Mouse (Mus musculus) embryo, embryonic 11 days (tissue): ENCODE measurements around the gene Kcnip1.

Experiments used
- DNase-seq: peaks from one replicate; pipeline ENCODE4 v3.0.0-alpha.2; 2015

Kcnip1 gene

DNA sequence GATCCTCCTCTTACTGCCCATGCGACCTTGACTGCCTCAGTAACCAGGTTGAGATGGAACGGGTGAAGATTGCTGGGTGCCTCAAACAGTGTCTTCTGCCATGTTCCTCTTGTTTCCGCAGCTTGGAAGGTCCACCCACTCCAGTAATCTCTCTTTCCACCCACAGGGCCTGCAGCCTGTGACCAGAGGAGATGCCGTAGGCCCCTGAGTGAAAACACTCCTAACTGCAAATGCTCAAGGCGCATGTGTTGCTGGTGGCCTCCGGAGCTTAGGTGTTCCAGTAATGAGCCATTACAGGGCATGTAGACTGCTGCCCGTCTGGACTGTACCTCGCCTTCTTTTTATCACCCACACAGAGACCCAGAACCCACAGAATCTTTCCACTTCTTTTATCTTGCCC, 55.3 kb downstream of the Kcnip1 start:
- no peak for DNase-seq

DNA sequence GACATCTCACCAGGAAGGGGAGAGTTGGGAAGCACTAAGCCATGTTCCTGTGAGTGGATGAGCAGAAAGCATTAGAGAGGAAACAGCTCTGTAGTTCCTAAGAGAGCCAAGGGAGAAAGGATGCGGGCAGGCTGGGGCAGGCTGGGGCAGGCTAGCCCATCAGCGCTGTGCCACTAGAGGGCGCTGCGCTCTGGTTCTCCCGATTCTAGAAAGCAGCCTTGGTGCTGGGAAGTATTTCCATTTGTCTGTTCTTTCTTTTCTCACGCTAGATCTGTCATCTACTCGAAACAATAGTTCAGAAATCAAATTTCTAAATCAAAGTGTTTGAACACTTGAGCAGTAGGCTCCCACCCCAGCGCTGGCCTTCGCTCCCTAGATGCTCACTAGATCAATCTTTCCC, 58.7 kb downstream of the Kcnip1 start:
- DNase-seq, result no peak

DNA sequence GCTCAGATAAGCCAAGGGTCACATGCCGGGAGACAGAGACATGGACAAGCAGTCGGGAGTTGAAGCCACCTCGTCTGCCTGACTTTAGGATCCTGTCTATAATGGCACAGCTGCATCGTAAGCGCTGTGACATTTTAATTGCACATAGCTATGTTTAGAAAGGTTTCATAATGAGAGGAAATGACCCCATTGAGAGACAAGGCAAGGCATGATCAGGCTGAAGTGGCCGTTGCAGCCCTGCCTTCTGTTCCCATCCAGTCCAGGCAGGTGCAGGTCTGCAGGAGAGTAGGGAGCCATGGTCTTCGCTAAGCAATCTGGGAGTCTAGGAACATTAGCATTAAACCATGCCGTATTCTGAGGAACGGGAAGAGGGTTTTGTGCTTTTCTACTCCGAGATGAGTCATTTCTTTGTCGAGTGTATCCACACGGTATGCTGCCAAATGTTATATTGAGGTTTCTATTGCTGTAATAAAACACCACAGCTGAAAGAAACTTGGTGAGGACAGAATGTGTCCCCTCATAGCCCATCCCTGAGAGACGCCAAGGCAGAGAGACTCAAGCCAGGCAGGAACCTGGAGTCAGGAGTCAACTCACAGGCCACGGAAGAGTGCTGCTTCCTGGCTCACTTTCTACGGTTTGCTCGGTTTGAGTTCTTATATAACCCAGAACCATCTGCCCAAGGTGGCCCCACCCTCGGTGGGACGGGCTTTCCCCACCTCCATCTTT, 60.4 kb downstream of the Kcnip1 start:
- no peak for DNase-seq

DNA sequence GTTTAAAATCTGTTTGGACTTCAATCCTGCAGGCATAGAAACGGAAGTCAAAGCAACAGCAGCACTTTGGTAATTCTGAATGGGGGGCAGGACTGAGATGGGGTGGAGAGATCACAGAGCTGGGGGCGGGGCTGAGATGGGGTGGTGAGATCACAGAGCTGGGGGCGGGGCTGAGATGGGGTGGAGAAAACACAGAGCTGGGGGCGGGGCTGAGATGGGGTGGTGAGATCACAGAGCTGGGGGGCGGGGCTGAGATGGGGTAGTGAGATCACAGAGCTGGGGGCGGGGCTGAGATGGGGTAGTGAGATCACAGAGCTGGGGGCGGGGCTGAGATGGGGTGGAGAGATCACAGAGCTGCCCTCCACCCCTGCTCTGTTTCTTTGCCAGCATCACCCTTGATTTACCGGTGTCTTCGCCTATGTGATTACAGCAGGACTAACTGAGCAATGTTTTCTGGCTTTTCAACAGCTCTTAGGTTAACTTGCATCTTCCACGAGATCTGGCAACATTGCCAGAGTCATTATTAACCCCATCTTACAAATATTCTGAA, 61.0 kb downstream of the Kcnip1 start:
- DNase-seq, result peak; percentile 78

DNA sequence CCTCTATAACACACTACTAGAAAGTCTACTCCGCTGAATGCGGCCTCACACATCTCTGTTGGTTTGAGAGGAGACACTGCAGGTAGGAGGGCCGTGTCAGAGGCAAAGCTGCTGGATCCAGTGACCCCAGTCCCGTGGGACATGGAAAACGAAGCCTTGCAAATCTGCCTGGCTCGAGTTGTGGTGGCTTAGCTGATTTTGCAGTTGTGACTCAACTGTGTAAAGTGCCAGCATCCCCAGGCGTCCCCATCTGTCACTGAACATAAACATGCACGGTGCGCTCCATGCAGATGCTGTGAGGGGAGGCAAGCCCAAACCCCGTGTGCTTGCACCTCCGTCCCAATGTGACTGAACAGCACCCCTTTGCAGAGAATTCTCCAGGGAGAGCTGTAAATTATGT, 63.5 kb downstream of the Kcnip1 start:
- no peak for DNase-seq

DNA sequence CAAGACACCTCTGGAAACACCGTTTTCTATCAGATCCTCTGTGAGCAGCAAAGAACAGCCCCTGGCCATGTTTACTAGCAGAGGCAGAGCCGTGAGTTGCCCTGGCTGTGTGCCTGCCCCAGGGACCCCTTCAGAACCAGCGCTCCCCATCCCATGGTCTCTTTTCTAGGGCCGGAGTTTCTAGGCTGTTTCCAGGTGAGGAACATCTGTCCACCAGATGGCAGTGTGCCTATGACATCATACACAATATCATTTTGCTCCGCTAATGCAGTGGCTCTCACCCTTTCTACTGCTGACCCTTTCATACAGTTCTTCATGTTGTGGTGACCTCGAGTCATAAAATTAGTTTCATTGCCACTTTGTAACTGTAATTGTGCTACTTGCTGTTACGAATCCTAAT, 64.3 kb downstream of the Kcnip1 start:
- DNase-seq, result peak; percentile 76

DNA sequence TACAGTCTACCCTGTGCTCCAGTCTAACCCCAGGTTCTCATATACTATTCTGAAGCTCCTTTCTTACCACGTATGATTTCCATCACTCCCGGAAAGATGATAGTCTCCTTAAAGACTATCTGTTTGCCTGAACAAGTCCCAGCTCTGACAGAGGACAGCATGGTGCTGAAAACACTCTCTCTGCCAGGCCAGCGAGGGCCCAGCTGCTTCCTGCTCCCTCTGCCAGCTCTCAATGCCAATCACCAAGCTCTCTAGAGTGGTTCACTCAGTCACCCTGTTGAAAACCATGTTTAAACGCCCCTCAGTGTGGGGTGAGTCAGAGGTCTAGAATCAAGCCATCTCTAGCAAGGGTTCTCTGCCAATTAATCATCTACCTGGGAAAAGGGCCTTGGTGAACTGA, 65.1 kb downstream of the Kcnip1 start:
- no peak for DNase-seq

DNA sequence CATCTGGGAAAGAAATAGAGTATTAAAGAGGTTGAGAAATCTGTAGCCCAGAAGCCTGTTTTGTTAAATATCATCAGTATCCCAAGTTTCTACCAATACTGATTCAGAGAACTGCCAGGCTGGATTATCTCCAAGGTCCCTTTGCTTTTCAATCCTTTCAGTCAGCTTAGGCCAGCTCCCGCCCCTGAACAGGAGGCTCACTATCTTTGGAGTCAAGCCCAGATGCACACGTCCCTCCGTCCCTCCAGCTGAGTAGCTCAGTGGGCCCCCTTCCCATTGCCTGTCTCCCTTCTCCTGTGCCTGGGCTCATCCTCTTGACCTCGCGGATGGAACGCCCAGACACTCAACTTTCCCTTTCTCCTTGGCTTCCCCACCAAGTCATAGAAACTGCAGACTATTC, 65.6 kb downstream of the Kcnip1 start:
- DNase-seq, result no peak

DNA sequence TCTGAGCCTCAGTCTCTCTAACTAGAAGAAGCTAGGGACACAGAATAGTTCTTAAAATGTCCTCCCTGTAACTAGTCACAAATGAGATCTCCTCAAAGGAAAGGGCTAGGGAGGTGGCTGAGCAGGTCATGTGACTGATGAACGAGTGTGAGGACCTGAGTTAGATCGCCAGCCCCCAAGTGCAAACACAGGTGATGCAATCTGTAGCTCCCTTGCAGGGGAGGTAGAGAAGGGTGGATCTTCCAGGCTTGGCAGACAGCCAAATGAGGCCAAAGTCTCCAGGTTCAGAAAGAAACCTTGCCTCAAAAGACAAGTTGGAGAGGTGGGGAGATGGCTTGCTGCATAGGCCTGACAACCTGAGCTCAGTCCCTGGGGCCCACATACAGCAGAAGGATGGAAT, 66.4 kb downstream of the Kcnip1 start:
- no peak for DNase-seq

DNA sequence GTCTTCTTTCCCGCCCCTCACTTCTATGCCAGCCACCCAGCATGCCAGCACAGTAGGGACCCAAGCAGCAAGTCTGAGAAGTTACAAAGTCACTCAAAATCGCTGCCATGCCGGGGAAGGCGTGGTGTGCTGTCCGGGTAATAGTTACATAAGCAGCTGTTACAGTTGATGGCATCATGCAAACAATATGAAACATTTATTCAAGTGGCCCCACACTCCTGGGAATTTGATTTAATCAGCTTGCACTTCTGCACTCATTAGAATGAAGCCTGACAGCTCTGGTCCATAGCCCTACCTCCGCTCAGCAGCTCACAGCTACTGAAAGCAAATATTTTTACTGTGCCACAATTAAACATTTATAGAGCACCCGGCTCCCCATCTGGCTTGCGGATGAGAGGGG, 67.2 kb downstream of the Kcnip1 start:
- DNase-seq, result no peak

DNA sequence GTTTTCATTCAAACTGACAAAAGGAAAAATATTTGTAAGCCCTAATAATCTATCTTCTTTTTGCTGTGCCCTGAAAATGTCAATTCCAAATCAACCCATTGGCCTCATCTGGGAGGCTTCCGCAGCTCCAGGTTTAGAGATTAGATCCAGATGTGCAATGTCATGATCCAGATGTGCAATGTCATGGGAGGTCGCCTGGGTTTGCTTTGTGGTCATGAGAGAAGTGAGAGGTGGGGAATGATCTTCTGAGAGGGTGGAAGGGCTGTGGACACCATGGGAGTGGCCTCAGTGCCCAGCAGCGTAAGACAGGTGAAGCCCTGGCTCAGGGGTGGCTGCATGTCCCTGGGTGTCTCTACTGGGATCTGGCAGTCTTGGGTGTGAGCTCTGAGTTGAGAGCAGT, 69.9 kb downstream of the Kcnip1 start:
- peak; percentile 32 for DNase-seq

DNA sequence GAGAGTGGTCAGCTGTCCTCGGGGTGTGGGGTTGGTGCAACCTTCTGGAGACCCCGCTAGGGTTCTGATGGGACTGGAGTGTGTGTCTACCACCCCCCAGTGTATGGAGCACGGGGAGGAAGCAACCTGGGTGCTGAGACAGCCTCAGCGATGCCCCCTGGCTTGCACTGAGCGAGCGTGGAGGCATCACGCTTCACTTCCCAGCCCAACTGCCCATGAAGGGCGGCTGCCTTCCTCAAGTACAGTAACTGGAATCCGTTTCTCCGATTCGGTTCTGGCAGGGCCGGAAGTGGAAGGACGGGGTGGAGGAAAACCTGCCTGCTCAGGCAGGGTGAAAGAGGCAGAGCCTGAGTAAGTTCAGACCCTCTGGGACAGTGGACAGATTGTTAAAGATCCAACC, 71.5 kb downstream of the Kcnip1 start:
- no peak for DNase-seq

DNA sequence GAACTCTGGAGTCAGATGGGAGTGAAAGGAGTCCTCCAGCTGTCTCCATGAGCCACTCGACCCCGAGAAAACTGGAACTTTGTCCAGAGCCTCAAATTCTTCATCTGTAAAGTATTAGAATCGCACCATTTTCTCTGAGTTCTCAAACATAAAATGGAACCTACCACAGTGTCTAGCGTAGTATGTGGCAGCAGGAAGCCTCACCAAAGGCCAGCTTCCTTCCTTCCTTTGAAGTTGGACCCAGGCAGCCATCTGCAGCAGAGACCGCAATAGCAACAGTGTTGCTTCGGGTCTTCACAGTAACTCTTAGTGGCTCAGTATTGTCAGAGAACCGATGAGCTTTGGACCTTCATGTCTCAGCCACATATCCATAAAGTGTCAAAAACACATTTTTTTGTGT, 73.1 kb downstream of the Kcnip1 start:
- DNase-seq, result no peak

DNA sequence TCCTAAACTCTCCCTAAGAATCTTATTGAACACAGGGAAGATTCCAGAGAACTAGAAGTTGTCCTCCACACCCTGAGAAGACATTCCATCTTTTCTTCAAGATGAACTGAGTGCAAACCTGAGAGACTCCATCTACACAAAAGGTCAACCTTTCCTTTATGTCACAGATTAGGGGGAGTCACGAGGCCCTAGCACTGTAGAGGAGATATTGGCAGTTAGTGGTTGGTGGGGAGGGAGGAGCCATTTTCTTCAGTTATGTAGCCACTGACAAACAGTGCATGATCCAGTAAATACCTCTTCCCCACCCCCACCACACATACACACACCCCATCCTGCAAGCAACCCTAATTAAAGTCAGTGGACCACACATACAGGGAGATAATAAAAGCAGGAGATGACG, 74.5 kb downstream of the Kcnip1 start:
- DNase-seq, result no peak

DNA sequence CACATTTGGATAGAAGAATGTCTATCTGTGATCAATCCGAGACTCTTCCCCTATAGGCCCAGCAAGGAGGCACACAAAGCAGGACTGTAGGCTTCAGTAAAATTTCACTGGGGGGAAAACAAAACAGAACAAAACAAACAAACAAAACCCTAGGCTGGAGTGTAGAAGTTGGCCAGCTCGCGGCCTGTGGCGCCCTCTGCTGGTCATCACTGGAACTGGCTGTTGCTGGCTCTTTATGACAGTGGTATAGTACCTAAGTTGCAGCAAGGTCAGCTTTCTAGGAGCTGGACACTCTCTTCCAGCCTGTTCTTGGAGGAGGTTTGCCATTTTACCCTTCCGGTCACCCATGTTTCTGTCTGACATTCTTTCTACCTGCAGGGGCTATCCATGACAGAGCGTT, 75.4 kb downstream of the Kcnip1 start:
- DNase-seq, result peak; percentile 70

DNA sequence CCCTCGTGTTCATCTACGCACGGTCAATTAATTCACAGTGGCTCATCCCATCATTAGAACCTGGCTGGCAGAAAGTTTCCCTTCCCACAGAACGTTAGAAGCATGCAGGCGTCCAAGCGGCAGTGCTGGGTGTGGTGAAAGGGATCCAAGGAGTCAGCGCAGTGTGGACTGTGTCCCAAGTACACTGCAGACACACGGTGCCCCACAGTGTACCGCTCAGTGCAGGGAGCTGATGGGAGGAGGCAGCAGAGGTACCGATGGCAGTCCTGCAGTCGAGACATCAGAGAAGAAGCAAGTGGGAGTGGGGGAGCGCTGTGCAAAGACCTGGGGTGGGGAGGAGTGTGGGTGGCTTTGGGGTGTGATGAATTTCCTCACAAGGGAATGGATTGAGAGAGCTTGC, 78.7 kb downstream of the Kcnip1 start:
- DNase-seq, result no peak

DNA sequence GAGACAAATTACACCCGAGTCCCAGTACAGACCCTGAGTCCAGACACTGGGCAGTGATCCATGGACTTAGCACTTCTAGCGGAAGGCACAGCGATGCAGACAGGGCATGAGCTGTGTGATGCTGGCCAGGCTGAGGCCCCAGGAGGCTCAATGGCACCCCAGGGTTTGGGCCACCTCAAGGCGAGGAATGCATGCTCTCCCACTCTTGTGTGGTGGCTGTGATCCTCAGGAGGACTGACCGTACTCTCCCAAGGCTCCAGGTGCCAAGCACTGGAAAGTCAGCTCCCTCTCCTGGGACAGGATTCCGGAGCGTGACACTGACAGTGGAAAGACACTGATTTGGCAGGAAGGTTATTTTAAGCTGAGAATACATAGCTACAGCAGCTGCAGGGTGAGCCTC, 79.9 kb downstream of the Kcnip1 start:
- DNase-seq, result no peak

DNA sequence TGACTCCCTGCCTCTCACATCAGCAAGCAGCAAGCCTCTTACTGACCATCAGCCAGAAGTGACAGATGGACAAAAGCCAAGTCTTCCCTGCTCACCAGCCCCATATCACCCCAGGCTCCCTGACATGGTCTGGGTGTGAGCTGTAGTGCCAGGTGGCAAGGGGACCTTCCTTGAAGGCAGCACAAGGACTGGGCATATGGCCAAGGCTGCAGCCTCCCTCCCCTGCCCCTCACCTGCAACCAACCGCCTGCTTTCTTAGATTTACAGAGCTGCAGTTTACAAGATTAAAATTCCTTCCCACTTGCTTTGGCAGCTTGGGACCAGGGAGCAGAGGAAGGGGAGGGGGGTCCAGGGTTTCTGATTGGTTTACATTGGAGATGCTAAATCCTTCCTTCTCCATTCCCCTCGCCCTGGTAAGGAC, 80.8 kb downstream of the Kcnip1 start:
- no peak for DNase-seq

DNA sequence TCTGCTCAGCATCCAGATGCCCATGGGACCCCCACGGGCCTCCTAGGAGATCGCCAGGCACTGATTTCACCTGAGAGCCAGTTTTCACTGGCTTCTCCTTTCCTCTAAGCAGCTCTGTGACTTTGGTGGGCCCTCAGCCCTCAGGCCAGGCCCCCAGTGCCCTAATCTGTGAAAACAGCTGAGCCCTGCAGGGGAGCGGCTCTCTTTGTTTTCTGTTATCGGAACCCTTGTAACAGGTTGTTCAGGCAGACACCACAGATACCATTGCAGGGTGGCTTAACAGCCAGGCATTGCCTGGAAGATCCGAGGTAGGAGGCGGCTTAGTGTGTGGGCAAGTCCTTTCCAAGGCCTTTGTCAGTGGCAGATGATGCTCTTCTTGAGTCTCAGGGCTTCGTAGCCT, 82.0 kb downstream of the Kcnip1 start:
- no peak for DNase-seq

DNA sequence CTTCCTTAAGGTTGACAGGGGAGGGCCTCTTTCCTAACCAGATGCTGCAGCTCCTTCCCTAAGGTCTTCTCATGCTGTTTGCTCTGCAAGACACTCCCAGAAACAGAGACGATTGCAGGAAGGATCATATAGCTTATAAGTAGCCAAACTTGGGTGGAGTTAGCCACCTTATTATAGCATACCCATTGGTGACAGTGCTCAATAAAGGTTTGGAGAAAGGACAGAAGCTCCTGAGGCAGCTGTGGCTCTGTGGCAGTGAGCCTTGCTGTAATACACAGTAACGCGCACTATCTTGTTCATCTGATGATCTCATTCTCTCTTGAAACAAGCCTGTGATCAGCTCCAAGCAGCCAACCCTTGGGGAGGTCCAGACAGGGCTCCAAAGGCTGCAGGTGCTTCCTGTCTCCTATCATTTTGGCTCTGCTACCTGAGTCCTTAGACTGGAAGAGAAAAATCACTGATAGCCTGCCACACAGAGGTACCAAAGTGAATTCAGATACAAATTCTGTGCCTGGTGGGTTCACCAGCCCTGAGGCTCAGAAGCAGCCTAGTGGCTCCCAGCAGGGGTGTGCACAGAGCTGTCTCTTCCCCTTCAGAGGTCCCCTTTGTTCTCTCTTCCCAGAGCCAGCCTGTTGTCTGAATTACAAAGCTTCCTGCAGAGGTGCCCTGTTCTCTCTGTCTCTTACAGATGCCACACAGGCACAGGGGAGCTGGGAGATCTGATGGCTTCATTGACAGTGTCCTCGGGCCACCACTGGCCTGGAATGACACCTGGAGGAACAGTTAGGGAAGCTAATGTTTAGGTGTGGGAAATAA, 84.4 kb downstream of the Kcnip1 start:
- DNase-seq, result no peak

DNA sequence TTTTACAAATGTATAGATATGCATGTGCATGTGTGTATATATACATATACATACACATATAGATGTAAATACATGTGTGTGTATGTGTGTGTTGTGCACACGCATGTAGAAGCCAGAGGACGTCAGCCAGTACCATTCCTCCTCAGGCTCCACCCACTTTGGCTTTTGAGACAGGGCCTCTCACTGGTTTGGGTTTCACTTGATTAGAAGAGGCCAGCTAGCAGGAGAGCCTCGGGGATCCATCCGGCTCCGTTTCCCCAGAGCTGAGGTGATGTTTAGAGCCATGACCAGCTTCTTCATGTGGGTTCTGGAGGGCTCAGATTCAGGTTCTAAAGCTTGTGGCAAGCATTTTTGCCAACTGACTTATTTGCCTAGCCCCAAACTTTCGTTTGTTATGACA, 89.5 kb downstream of the Kcnip1 start:
- no peak for DNase-seq

DNA sequence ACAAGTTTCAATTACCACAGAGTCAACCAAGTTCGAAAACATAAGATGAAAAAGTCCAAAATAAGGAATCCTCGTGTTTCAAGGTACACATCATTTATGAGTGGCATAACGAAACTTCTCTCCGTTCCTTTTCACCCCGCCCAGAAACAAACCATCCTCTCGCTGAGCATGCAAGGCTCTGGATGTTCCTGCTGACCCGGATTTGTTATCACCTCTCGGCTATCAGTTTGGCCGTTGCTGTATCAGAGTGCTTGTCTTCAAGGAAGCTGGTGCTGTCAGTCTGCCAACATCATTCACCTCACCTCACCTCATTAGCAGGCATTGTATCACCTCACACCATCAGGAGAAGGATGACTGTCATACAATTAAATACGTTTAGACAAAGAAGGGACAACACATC, 90.6 kb downstream of the Kcnip1 start:
- DNase-seq, result no peak

DNA sequence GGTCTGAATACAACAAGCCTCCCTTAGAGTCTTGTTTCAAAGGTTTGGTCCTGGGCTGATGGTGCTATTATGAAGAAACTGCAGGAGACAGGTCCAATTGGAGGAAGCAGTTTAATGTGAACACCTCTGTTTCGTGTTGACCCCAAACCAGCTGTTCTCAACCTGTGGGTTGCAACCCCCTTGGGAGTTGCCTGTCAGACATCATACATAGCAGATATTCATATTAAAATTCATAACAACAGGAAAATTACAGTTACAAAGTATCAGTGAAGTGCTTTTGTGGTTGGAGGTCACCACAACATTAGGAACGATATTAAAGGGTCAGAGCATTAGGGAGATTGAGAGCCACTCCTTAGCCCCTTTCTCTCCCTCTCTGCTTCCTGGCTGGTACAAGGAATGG, 91.2 kb downstream of the Kcnip1 start:
- DNase-seq, result no peak

DNA sequence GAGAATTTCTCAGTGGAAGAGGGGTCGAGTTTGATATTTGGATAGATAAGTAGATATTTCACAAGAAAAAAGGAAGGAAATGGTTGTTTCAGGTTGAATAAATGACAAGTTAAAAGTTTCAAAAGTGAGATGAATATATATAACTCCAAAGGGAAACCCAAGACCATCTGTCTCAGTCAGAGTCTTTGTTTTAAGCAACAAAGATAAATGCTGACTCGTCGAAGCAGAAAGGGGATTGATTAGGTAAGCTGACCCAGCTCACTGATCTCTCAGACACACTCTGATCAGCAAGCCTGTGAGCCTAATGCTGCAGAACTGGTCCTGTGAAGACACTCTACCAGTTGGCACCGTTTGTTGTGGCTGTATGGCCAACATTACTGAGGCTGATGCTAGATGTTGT, 101.9 kb downstream of the Kcnip1 start:
- DNase-seq, result no peak
